Mouse (Mus musculus) ES-E14 (cell line): ENCODE measurements around the gene Nrxn3. TPM values are rescaled to one million over a fixed set of nuclear protein-coding genes. Genes with fewer than 3 reads are reported as not detected.

ENCODE experiments used
- DNase-seq: peaks from one replicate; pipeline ENCODE4 v3.0.0-alpha.2; 2013; ENCODE audit warnings: low read depth, low spot score
- H3K27ac ChIP-seq: 2 replicates; pipeline ENCODE4 v1.5.1; 2012; ENCODE audit warnings: low read depth, mild to moderate bottlenecking, low read length, moderate library complexity, mixed read lengths; ENCODE audit not compliant: poor library complexity, insufficient read depth, severe bottlenecking
- H3K36me3 ChIP-seq: 2 replicates; pipeline ENCODE4 v1.6.1; 2012; ENCODE audit warnings: mild to moderate bottlenecking, low read length, moderate library complexity, mixed read lengths; ENCODE audit not compliant: control insufficient read depth, poor library complexity, insufficient read depth, severe bottlenecking
- H3K4me1 ChIP-seq, 2 experiments: fragments of 150-350 bp in 1 of 2; sonication (generic) in 1 of 2; 2 replicates each; pipeline ENCODE4 v1.6.1; 2012; ENCODE audit warnings: low read length in 2 of 2, mild to moderate bottlenecking in 1 of 2, mixed read lengths in 1 of 2; ENCODE audit not compliant: control insufficient read depth in 2 of 2, insufficient read depth in 2 of 2, poor library complexity in 1 of 2
- H3K4me3 ChIP-seq, 2 experiments: fragments of 150-350 bp in 1 of 2; sonication (generic) in 1 of 2; 2 replicates each; pipeline ENCODE4 v1.5.1; 2012; ENCODE audit warnings: low read length in 2 of 2, low read depth in 1 of 2, mild to moderate bottlenecking in 1 of 2, mixed read lengths in 1 of 2; ENCODE audit not compliant: insufficient read depth in 1 of 2, poor library complexity in 1 of 2, severe bottlenecking in 1 of 2
- H3K9ac ChIP-seq: 2 replicates; pipeline ENCODE4 v1.6.1; 2012; ENCODE audit warnings: low read depth, mild to moderate bottlenecking, low read length, mixed read lengths; ENCODE audit not compliant: poor library complexity, insufficient read depth, severe bottlenecking
- H3K9me3 ChIP-seq: fragments of 150-350 bp; sonication (generic); 2 replicates; pipeline ENCODE4 v1.6.1; 2012; ENCODE audit warnings: low read depth, mild to moderate bottlenecking, low read length; ENCODE audit not compliant: control insufficient read depth, insufficient read depth
- CHD2 ChIP-seq: IDR thresholded peaks from 2 replicates; pipeline ENCODE4 v1.6.1; 2014; ENCODE audit warnings: mild to moderate bottlenecking, low read depth, low read length, inconsistent platforms
- HCFC1 ChIP-seq: IDR thresholded peaks from 2 replicates; pipeline ENCODE4 v1.6.1; 2012; ENCODE audit warnings: low read length, inconsistent platforms, borderline replicate concordance; ENCODE audit not compliant: insufficient read depth
- MAFK ChIP-seq: IDR thresholded peaks from 2 replicates; pipeline ENCODE4 v1.6.1; 2014; ENCODE audit warnings: mild to moderate bottlenecking, low read depth, low read length, inconsistent platforms; ENCODE audit not compliant: insufficient read depth
- ZC3H11A ChIP-seq: IDR thresholded peaks from 2 replicates; pipeline ENCODE4 v1.6.1; 2012; ENCODE audit warnings: low read depth, mild to moderate bottlenecking, inconsistent platforms, low read length, borderline replicate concordance
- ZNF384 ChIP-seq: IDR thresholded peaks from 2 replicates; pipeline ENCODE4 v1.6.1; 2012; ENCODE audit warnings: low read depth, low read length, inconsistent platforms
- in situ Hi-C, 2 experiments: fragments of 600-800 bp; cut with MboI; formaldehyde crosslinking; loops; one replicate each; pipeline ENCODE4 v1.15.1; 2025; ENCODE audit warnings: low sequenced_read_pairs in 2 of 2, inconsistent platforms in 1 of 2; ENCODE audit not compliant: unreplicated experiment in 2 of 2
- total RNA-seq: library from RNA; depleted of rRNA; stranded (reverse); fragments of 300-350 nt; gene quantifications from 2 replicates; pipeline ENCODE4 v1.2.3, GENCODE M21; 2012

Nrxn3 gene
- total RNA-seq, 1 experiment, result 0.13 TPM

DNA sequence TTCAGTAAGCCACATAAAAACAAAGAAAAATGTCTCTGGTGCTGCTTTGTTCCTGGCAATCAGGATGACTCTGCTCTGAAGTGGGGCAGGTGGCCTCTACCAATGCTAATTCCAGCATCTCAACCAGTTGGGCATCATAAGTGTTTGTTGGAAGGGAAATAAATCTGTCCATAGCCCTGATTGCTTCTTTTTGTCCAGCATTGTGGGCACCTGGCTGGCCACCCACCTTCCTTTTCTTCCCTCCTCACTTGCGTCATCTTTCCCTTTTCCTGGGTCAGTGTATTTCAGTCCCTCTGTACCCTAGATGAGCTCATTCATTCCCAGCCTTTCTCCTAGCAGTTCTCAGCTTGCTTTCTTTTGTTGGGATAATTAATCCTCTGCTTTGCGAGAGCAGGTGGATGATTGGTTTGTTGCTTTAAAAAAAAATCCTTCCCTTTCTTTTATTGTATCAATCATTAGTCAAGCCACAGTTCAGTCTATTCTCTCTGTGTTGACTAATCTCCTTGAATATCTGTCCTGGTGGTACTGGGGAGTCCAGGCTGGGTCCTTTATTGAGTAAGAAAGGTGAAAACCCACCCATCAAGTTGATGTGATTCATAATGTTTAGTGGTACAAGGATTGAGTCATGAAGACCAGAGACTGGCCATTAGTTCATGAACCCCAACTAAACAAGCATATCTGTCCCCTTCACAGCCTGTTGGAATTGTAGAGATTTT is 719.8 kb downstream of the Nrxn3 start:
- in situ Hi-C loops, result no loop called here
- H3K4me1 ChIP-seq, result no peaks in the 10 kb centered on the region
- TF ChIP-seq HCFC1 (no peak), MAFK (no peak)
- H3K36me3 ChIP-seq, result no peaks in the 10 kb centered on the region
- no peaks in the 10 kb centered on the region for H3K9me3 ChIP-seq
- no peak overlapping the region for H3K27ac ChIP-seq
- H3K9ac ChIP-seq, result no peak overlapping the region
- H3K4me3 ChIP-seq, result no peak overlapping the region
- DNase-seq, result no peak

GRCm38 (mm10) chr12:89450667-89451298 is 728.1 kb downstream of the Nrxn3 start:
- Histone ChIP-seq H3K9ac (no peak overlapping the region), H3K27ac (no peak overlapping the region), H3K4me1 (no peaks in the 10 kb centered on the region), H3K9me3 (no peaks in the 10 kb centered on the region), H3K36me3 (no peaks in the 10 kb centered on the region), H3K4me3 (no peak overlapping the region)
- in situ Hi-C loops, result no loop called here
- TF ChIP-seq HCFC1, result no peak
- TF ChIP-seq CHD2, result no peak
- no peak for TF ChIP-seq MAFK
- TF ChIP-seq ZNF384, result no peak
- DNase-seq, result peak; percentile 16

GRCm38 (mm10) chr12:89470226-89470625 is 747.5 kb downstream of the Nrxn3 start:
- no peak overlapping the region for H3K27ac ChIP-seq
- no peaks in the 10 kb centered on the region for H3K36me3 ChIP-seq
- DNase-seq, result no peak
- no peaks in the 10 kb centered on the region for H3K4me1 ChIP-seq
- H3K9ac ChIP-seq, result no peak overlapping the region
- TF ChIP-seq HCFC1, result no peak
- TF ChIP-seq CHD2, result no peak
- H3K9me3 ChIP-seq, result no peaks in the 10 kb centered on the region
- H3K4me3 ChIP-seq, result no peak overlapping the region
- in situ Hi-C loops, result no loop called here

- no peak overlapping the region for H3K27ac ChIP-seq
- DNase-seq, result no peak
- H3K4me1 ChIP-seq, result no peaks in the 10 kb centered on the region
- H3K9me3 ChIP-seq, result no peaks in the 10 kb centered on the region
- no peak overlapping the region for H3K9ac ChIP-seq
- no peak overlapping the region for H3K4me3 ChIP-seq
- H3K36me3 ChIP-seq, result no peaks in the 10 kb centered on the region
- in situ Hi-C loops, result no loop called here
- TF ChIP-seq ZC3H11A, result no peak
- TF ChIP-seq CHD2, result no peak
- no peak for TF ChIP-seq ZNF384
- no peak for TF ChIP-seq MAFK
- TF ChIP-seq HCFC1, result no peak
These were observed 748.6 kb downstream of the Nrxn3 start for GRCm38 (mm10) chr12:89471289-89471688.

- TF ChIP-seq CHD2 (no peak), MAFK (no peak)
- in situ Hi-C loops, result no loop called here
These were observed 749.2 kb downstream of the Nrxn3 start for GRCm38 (mm10) chr12:89471874-89472273.

More at GRCm38 (mm10) chr12:89471874-89472273, 749.2 kb downstream of the Nrxn3 start:
- Histone ChIP-seq H3K9ac (no peak overlapping the region), H3K4me3 (no peak overlapping the region), H3K9me3 (no peaks in the 10 kb centered on the region), H3K4me1 (no peaks in the 10 kb centered on the region), H3K27ac (no peak overlapping the region), H3K36me3 (no peaks in the 10 kb centered on the region)
- no peak for DNase-seq
